Mouse (Mus musculus) ES-Bruce4 (cell line): ENCODE data around the gene Lcp1. TPM values are rescaled to one million over a fixed set of nuclear protein-coding genes. Genes with fewer than 3 reads are reported as not detected.

Source experiments
- H3K27ac ChIP-seq: 2 replicates; pipeline ENCODE4 v1.5.1; 2012; ENCODE audit warnings: low read length, inconsistent platforms; ENCODE audit not compliant: insufficient read depth
- H3K27me3 ChIP-seq: 2 replicates; pipeline ENCODE4 v1.6.1; 2012; ENCODE audit warnings: mild to moderate bottlenecking, low read length, inconsistent platforms; ENCODE audit not compliant: control insufficient read depth, poor library complexity, insufficient read depth, severe bottlenecking
- H3K36me3 ChIP-seq: 2 replicates; pipeline ENCODE4 v1.6.1; 2012; ENCODE audit warnings: inconsistent platforms, mild to moderate bottlenecking, low read length, moderate library complexity; ENCODE audit not compliant: control insufficient read depth, poor library complexity, insufficient read depth, severe bottlenecking
- H3K4me1 ChIP-seq: one replicate; pipeline ENCODE4 v1.8.1; 2011; ENCODE audit warnings: low read length; ENCODE audit not compliant: control insufficient read depth, insufficient read depth
- H3K4me3 ChIP-seq: 2 replicates; pipeline ENCODE4 v1.5.1; 2011; ENCODE audit warnings: low read depth, mild to moderate bottlenecking, low read length
- H3K9ac ChIP-seq: 2 replicates; pipeline ENCODE4 v1.6.1; 2012; ENCODE audit warnings: low read depth, mild to moderate bottlenecking, inconsistent platforms; ENCODE audit not compliant: poor library complexity, severe bottlenecking
- H3K9me3 ChIP-seq: replicated peaks from 2 replicates; pipeline ENCODE4 v1.6.1; 2012; ENCODE audit warnings: mild to moderate bottlenecking, low read length, inconsistent platforms; ENCODE audit not compliant: control insufficient read depth, poor library complexity, insufficient read depth, severe bottlenecking
- CTCF ChIP-seq: IDR thresholded peaks from one replicate; pipeline ENCODE4 v1.8.1; 2011; ENCODE audit warnings: low read depth, low read length
- EP300 ChIP-seq: IDR thresholded peaks from 2 replicates; pipeline ENCODE4 v1.6.1; 2011; ENCODE audit warnings: low read depth, low read length; ENCODE audit not compliant: insufficient read depth
- POLR2A ChIP-seq: IDR thresholded peaks from one replicate; pipeline ENCODE4 v1.8.1; 2011; ENCODE audit warnings: low read length; ENCODE audit not compliant: insufficient read depth
- polyA plus RNA-seq: library from polyadenylated mRNA; stranded (reverse); fragments of >200 nt; gene quantifications from 2 replicates; pipeline ENCODE4 v1.2.4, GENCODE M21; 2011; ENCODE audit warnings: low read depth; ENCODE audit not compliant: missing spikeins, insufficient read depth, insufficient read length

The Lcp1 gene
- polyA plus RNA-seq, 1 experiment = 2.5 TPM

- no peak for TF ChIP-seq CTCF
- TF ChIP-seq EP300 = no peak
- TF ChIP-seq POLR2A = no peak
- Histone ChIP-seq H3K27ac (no peak overlapping the region), H3K4me1 (no peaks in the 10 kb centered on the region), H3K27me3 (no peaks in the 10 kb centered on the region), H3K9me3 (no peaks in the 10 kb centered on the region), H3K36me3 (no peaks in the 10 kb centered on the region), H3K9ac (no peak overlapping the region), H3K4me3 (no peak overlapping the region)
Measured at GRCm38 (mm10) chr14:75235955-75236635, 105.2 kb downstream of the Lcp1 start.

- Histone ChIP-seq H3K4me1 (no peaks in the 10 kb centered on the region), H3K9ac (no peak overlapping the region), H3K27me3 (no peaks in the 10 kb centered on the region), H3K9me3 (no peaks in the 10 kb centered on the region), H3K4me3 (no peak overlapping the region), H3K36me3 (no peaks in the 10 kb centered on the region), H3K27ac (no peak overlapping the region)
- TF ChIP-seq EP300 (no peak), POLR2A (no peak), CTCF (no peak)
Measured at GRCm38 (mm10) chr14:75236636-75237003, 105.7 kb downstream of the Lcp1 start.

GRCm38 (mm10) chr14:75237096-75237495 is 106.2 kb downstream of the Lcp1 start:
- H3K4me1 ChIP-seq = no peaks in the 10 kb centered on the region

GRCm38 (mm10) chr14:75238054-75238692 is 107.3 kb downstream of the Lcp1 start:
- Histone ChIP-seq H3K27me3 (no peaks in the 10 kb centered on the region), H3K9ac (no peak overlapping the region), H3K27ac (no peak overlapping the region), H3K4me1 (no peaks in the 10 kb centered on the region), H3K9me3 (no peaks in the 10 kb centered on the region), H3K4me3 (no peak overlapping the region), H3K36me3 (no peaks in the 10 kb centered on the region)
- TF ChIP-seq EP300 (no peak), CTCF (no peak), POLR2A (no peak)

More at GRCm38 (mm10) chr14:75237096-75237495, 106.2 kb downstream of the Lcp1 start:
- Histone ChIP-seq H3K9me3 (no peaks in the 10 kb centered on the region), H3K9ac (no peak overlapping the region), H3K27ac (no peak overlapping the region), H3K36me3 (no peaks in the 10 kb centered on the region), H3K27me3 (no peaks in the 10 kb centered on the region), H3K4me3 (no peak overlapping the region)
- TF ChIP-seq POLR2A (no peak), CTCF (no peak)

GRCm38 (mm10) chr14:75242087-75242486 is 111.2 kb downstream of the Lcp1 start, which contains the start of gene Cpb2:
Gene Cpb2, plus strand, starts transcription at chr14:75242287.
- no peaks in the 10 kb centered on the region for H3K4me1 ChIP-seq
- no peak for TF ChIP-seq EP300
- no peak for TF ChIP-seq POLR2A
- no peak for TF ChIP-seq CTCF
- no peak within 1 kb of the TSS for H3K27ac ChIP-seq
- H3K27me3 ChIP-seq = no peaks in the 10 kb centered on the region
- H3K36me3 ChIP-seq = no peaks in the 10 kb centered on the region
- H3K9me3 ChIP-seq = no peaks in the 10 kb centered on the region
- no peak within 1 kb of the TSS for H3K9ac ChIP-seq
- H3K4me3 ChIP-seq = no peak within 1 kb of the TSS
